Mouse (Mus musculus) testis, adult 2 months (tissue): ENCODE data around the gene Tex48. TPM values are rescaled to one million over a fixed set of nuclear protein-coding genes. Genes with fewer than 3 reads are reported as not detected.

Experiments used
- H3K27ac ChIP-seq: fragments of 200-500 bp; 2 replicates; pipeline ENCODE4 v1.5.1; 2012; ENCODE audit warnings: low read depth, low read length; ENCODE audit not compliant: control insufficient read depth, insufficient read depth
- H3K27me3 ChIP-seq: fragments of 200-500 bp; 2 replicates; pipeline ENCODE4 v1.6.1; 2012; ENCODE audit warnings: mild to moderate bottlenecking, low read length, moderate library complexity; ENCODE audit not compliant: control insufficient read depth, insufficient read depth
- H3K36me3 ChIP-seq: fragments of 200-500 bp; 2 replicates; pipeline ENCODE4 v1.6.1; 2012; ENCODE audit warnings: mild to moderate bottlenecking, low read length; ENCODE audit not compliant: control insufficient read depth, insufficient read depth
- H3K4me1 ChIP-seq: fragments of 200-500 bp; 2 replicates; pipeline ENCODE4 v1.6.1; 2012; ENCODE audit warnings: low read length; ENCODE audit not compliant: control insufficient read depth, insufficient read depth
- H3K4me3 ChIP-seq: fragments of 200-500 bp; 2 replicates; pipeline ENCODE4 v1.5.1; 2012; ENCODE audit warnings: low read depth, mild to moderate bottlenecking, low read length, moderate library complexity, mixed read lengths; ENCODE audit not compliant: control insufficient read depth
- CTCF ChIP-seq: fragments of 200-500 bp; IDR thresholded peaks from 2 replicates; pipeline ENCODE4 v1.5.1; 2012; ENCODE audit warnings: low read depth, mild to moderate bottlenecking, inconsistent platforms, low read length, moderate library complexity; ENCODE audit not compliant: control insufficient read depth, insufficient read depth, insufficient replicate concordance
- POLR2A ChIP-seq: fragments of 200-500 bp; IDR thresholded peaks from 2 replicates; pipeline ENCODE4 v1.6.1; 2012; ENCODE audit warnings: low read depth, mild to moderate bottlenecking, inconsistent platforms, low read length, moderate library complexity; ENCODE audit not compliant: control insufficient read depth
- polyA plus RNA-seq: library from polyadenylated mRNA; depleted of rRNA; stranded (reverse); fragments of >200 nt; gene quantifications from 2 replicates; pipeline ENCODE4 v1.2.3, GENCODE M21; 2012

The Tex48 gene
- polyA plus RNA-seq, 1 experiment: 562 TPM

GRCm38 (mm10) chr4:63596010-63596409 is 26.2 kb downstream of the Tex48 start:
- H3K4me3 ChIP-seq: no peak overlapping the region
- no peaks in the 10 kb centered on the region for H3K36me3 ChIP-seq
- H3K27ac ChIP-seq: no peak overlapping the region
- no peaks in the 10 kb centered on the region for H3K27me3 ChIP-seq
- no peak for TF ChIP-seq CTCF
- no peak for TF ChIP-seq POLR2A
- H3K4me1 ChIP-seq: no peaks in the 10 kb centered on the region

DNA sequence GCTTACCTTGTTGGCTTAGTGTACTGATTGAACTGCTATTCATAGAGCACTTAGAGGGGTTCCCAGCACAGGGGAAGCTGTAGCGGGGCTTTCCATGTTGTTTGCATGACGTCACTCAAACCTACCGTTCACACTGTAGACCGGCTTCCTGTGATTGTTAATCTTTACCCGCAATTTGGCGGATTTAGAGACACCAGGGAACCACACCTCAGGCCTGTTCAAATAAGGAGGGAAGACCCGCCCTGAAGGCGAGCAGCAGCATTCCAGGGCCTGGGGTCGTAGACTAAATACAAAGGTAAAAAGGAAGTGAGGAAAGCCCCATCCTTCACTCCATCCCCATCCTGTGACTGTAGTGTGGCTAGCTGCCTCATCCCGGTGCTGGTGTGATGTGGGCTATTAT is 27.0 kb downstream of the Tex48 start:
- Histone ChIP-seq H3K36me3 (no peaks in the 10 kb centered on the region), H3K27me3 (no peaks in the 10 kb centered on the region), H3K27ac (no peak overlapping the region), H3K4me3 (no peak overlapping the region), H3K4me1 (no peaks in the 10 kb centered on the region)
- TF ChIP-seq CTCF (no peak), POLR2A (no peak)

GRCm38 (mm10) chr4:63594459-63595110 is 27.6 kb downstream of the Tex48 start:
- no peaks in the 10 kb centered on the region for H3K36me3 ChIP-seq
- TF ChIP-seq POLR2A: no peak
- no peak for TF ChIP-seq CTCF
- no peak overlapping the region for H3K27ac ChIP-seq
- no peak overlapping the region for H3K4me3 ChIP-seq
- no peaks in the 10 kb centered on the region for H3K4me1 ChIP-seq
- no peaks in the 10 kb centered on the region for H3K27me3 ChIP-seq

DNA sequence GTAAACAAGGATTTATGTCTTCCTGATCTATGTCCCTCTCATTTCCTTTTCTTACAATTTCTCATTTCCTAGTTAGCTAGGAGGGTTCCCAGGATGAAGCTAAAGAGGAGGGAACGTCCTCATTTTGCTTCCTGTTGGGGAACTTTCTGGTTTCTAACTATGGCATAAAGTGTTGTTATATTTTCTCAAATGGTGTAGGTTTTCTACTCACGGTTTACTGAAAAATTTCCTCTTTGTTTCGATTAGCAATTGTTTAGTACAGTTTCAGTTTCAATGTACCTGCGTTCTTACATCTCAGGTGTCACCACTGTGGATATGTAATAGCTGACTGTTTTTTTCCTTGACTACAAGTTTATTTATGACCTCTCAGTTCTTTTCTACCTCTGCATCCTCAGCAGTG is 31.7 kb downstream of the Tex48 start:
- TF ChIP-seq POLR2A (no peak), CTCF (no peak)
- Histone ChIP-seq H3K4me3 (no peak overlapping the region), H3K36me3 (no peaks in the 10 kb centered on the region), H3K27me3 (no peaks in the 10 kb centered on the region), H3K27ac (no peak overlapping the region), H3K4me1 (no peaks in the 10 kb centered on the region)

DNA sequence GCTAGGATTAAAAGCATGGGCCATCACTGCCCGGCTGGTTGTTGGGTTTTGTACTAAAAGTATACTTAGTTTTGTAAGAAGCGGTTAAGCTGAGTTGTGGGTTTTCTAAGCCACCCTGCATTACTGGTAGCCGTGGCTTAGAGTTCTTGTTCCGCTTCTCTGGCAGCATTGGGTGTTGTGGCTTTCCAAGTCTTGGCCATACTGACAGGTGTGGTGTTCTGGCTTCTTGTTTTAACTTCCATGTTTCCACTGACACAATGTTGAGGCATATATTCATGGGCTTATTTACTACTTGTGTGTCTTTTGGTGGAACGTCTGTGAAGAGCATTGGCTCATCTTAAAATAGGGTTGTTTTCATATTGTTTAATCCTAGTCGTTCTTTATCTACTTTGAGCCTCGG is 32.2 kb downstream of the Tex48 start:
- no peak for TF ChIP-seq CTCF
- TF ChIP-seq POLR2A: no peak
- no peaks in the 10 kb centered on the region for H3K4me1 ChIP-seq
- no peaks in the 10 kb centered on the region for H3K36me3 ChIP-seq
- no peak overlapping the region for H3K27ac ChIP-seq
- H3K4me3 ChIP-seq: no peak overlapping the region
- H3K27me3 ChIP-seq: no peaks in the 10 kb centered on the region

- TF ChIP-seq POLR2A (no peak), CTCF (no peak)
Observed at GRCm38 (mm10) chr4:63586240-63586639, 36.0 kb downstream of the Tex48 start.

DNA sequence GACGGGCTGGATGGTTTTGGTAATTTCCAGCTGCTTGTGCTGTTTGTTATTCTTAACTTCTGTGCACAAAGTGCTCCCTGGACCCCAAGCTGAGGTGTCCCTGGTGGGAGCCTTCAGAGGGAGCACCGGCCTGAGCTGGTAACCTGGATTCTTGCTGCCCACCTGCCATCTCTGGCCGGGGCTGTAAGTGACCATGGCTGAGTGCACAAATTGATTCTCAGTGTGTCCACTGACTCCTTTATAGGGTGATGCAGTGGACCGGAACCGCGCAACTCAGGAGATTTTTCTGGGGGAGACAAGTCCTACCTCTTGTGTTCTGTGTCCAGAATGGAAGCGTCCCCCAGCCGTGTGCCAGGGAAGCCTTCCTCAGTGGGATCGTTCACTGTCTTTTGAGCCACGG is 37.0 kb downstream of the Tex48 start:
- TF ChIP-seq POLR2A: no peak
- TF ChIP-seq CTCF: no peak
- Histone ChIP-seq H3K27ac (no peak overlapping the region), H3K36me3 (no peaks in the 10 kb centered on the region), H3K4me3 (no peak overlapping the region), H3K4me1 (no peaks in the 10 kb centered on the region), H3K27me3 (no peaks in the 10 kb centered on the region)

More at GRCm38 (mm10) chr4:63586240-63586639, 36.0 kb downstream of the Tex48 start:
- Histone ChIP-seq H3K4me1 (no peaks in the 10 kb centered on the region), H3K4me3 (no peak overlapping the region), H3K27ac (no peak overlapping the region), H3K27me3 (no peaks in the 10 kb centered on the region), H3K36me3 (no peaks in the 10 kb centered on the region)
